In genomic region chr4:123411006-123411731, GRCm38 (mm10) we compare ENCODE assay signal across 8 mouse cellular contexts.
A peak's percentile ranks its signal among the peaks of the same experiment; 100 is the strongest.
DNase-seq lines count a peak whose midpoint lies in the region; ATAC-seq and TF ChIP-seq lines count a peak whose summit lies in the region.

No protein-coding gene starts in this region.

- no peaks in the 10 kb centered on the region for H3K9me3 ChIP-seq in G1E (replicated peaks)
- no peaks in the 10 kb centered on the region for H3K9me3 ChIP-seq in embryonic facial prominence, embryonic 10.5 days
- no peaks in the 10 kb centered on the region for H3K9me3 ChIP-seq in heart, embryonic 15.5 days (replicated peaks)
- H3K9me3 ChIP-seq in limb, embryonic 10.5 days (replicated peaks): no peaks in the 10 kb centered on the region
- no peaks in the 10 kb centered on the region for H3K9me3 ChIP-seq in stomach, embryonic 15.5 days

- peak overlapping the region; percentile 93 for H3K9ac ChIP-seq in heart, embryonic 15.5 days
- H3K9ac ChIP-seq in stomach, embryonic 15.5 days: peak overlapping the region; percentile 56

- peaks cover 36% of the 10 kb centered on the region for H3K36me3 ChIP-seq in G1E (replicated peaks)
- H3K36me3 ChIP-seq in embryonic facial prominence, embryonic 10.5 days (replicated peaks): peaks cover 40% of the 10 kb centered on the region
- 0 out of 2 replicates have a peak, but pooled peaks cover 3% of the 10 kb centered on the region for H3K36me3 ChIP-seq in heart, embryonic 15.5 days
- peaks cover 42% of the 10 kb centered on the region for H3K36me3 ChIP-seq in limb, embryonic 10.5 days
- H3K36me3 ChIP-seq in stomach, embryonic 15.5 days: no peaks in the 10 kb centered on the region

- WGBS in embryonic facial prominence, embryonic 10.5 days: 4% methylated on average over 36 of the region's 36 CpGs
- WGBS in heart, embryonic 15.5 days: 3% methylated on average over 35 of the region's 36 CpGs
- 4% methylated on average over 36 of the region's 36 CpGs for WGBS in limb, embryonic 10.5 days
- WGBS in stomach, embryonic 15.5 days: 1% methylated on average over 36 of the region's 36 CpGs

- peak overlapping the region; percentile 93 for H3K4me3 ChIP-seq in G1E (ENCODE audit: low read depth, low read length)
- H3K4me3 ChIP-seq in embryonic facial prominence, embryonic 10.5 days: peak overlapping the region; percentile 86
- H3K4me3 ChIP-seq in heart, embryonic 15.5 days: peak overlapping the region; percentile 78
- peak overlapping the region; percentile 90 for H3K4me3 ChIP-seq in limb, embryonic 10.5 days
- H3K4me3 ChIP-seq in stomach, embryonic 15.5 days (replicated peaks): peak overlapping the region; percentile 64

- H3K27ac ChIP-seq in embryonic facial prominence, embryonic 10.5 days (replicated peaks): peak overlapping the region; percentile 97
- H3K27ac ChIP-seq in heart, embryonic 15.5 days: peak overlapping the region; percentile 94
- H3K27ac ChIP-seq in limb, embryonic 10.5 days: peak overlapping the region; percentile 99
- peak overlapping the region; percentile 92 for H3K27ac ChIP-seq in stomach, embryonic 15.5 days

- peak; percentile 16; the same call in 1 of the 2 replicates for ATAC-seq in G1E (ENCODE audit: extremely low read depth, insufficient number of reproducible peaks, low FRiP score, poor library complexity, severe bottlenecking)
- peak; percentile 12 for ATAC-seq in heart, embryonic 15.5 days (replicated peaks; ENCODE audit: insufficient number of reproducible peaks, insufficient read depth, low FRiP score, low read depth)
- peak; percentile 15 for ATAC-seq in megakaryocyte progenitor cell, adult 5-6 weeks (replicated peaks; ENCODE audit: poor library complexity)
- ATAC-seq in stomach, embryonic 15.5 days (ENCODE audit: insufficient read depth, low FRiP score, low read depth): no peak; the same call in 1 of the 2 replicates

- peak overlapping the region; percentile 88 for H3K4me2 ChIP-seq in heart, embryonic 15.5 days
- peak overlapping the region; percentile 89 for H3K4me2 ChIP-seq in stomach, embryonic 15.5 days

- TF ChIP-seq CTCF in G1E (IDR thresholded peaks at IDR 0.05; ENCODE audit: low read depth, low read length): no peak

- intact Hi-C loops in heart, postnatal 25 days (cut with DNase I): loop anchor here (5.0 kb wide), 1 partner anchor 36 kb away; no protein-coding TSS in a partner anchor

- peaks cover 64% of the 10 kb centered on the region for H3K4me1 ChIP-seq in G1E (ENCODE audit: insufficient read depth, low read depth, low read length)
- H3K4me1 ChIP-seq in embryonic facial prominence, embryonic 10.5 days: peaks cover 70% of the 10 kb centered on the region
- H3K4me1 ChIP-seq in heart, embryonic 15.5 days (replicated peaks): peaks cover 76% of the 10 kb centered on the region
- peaks cover 69% of the 10 kb centered on the region for H3K4me1 ChIP-seq in limb, embryonic 10.5 days
- peaks cover 36% of the 10 kb centered on the region for H3K4me1 ChIP-seq in stomach, embryonic 15.5 days

- peak; percentile 97 for DNase-seq in heart, adult 11 months
- DNase-seq in heart, postnatal 25 days (ENCODE audit: low spot score): no peak
- DNase-seq in G1E (ENCODE audit: low spot score): no peak
- DNase-seq in embryonic facial prominence, embryonic 10.5 days (ENCODE audit: low spot score): peak; percentile 79
- DNase-seq in limb, embryonic 10.5 days (ENCODE audit: low spot score): no peak

- no peaks in the 10 kb centered on the region for H3K27me3 ChIP-seq in G1E (ENCODE audit: insufficient read depth, low read length)
- H3K27me3 ChIP-seq in embryonic facial prominence, embryonic 10.5 days (replicated peaks; ENCODE audit: low read depth, poor library complexity, severe bottlenecking): no peaks in the 10 kb centered on the region
- H3K27me3 ChIP-seq in heart, embryonic 15.5 days: no peaks in the 10 kb centered on the region
- H3K27me3 ChIP-seq in limb, embryonic 10.5 days (ENCODE audit: low read depth, poor library complexity, severe bottlenecking): no peaks in the 10 kb centered on the region
- H3K27me3 ChIP-seq in stomach, embryonic 15.5 days (replicated peaks): no peaks in the 10 kb centered on the region

Comparison
In these comparisons a context has a peak if more than half of its experiments do, and no peak if none do; other contexts are left out.
1. DNase-seq: peak in heart, adult 11 months (single experiment) and embryonic facial prominence, embryonic 10.5 days (single experiment); none in heart, postnatal 25 days (single experiment), G1E (single experiment) and limb, embryonic 10.5 days (single experiment).
2. Peak in every context shown above with its lines, with median percentiles within 50 percentile points of each other: H3K4me3 ChIP-seq and H3K27ac ChIP-seq.